Mouse (Mus musculus) stomach, postnatal 0 days (tissue): ENCODE measurements around the gene Rhobtb3.

ENCODE experiments used
- CTCF ChIP-seq: IDR thresholded peaks from 2 replicates; pipeline ENCODE4 v1.5.1; 2016; ENCODE audit warnings: antibody characterized with exemption, low read depth, mild to moderate bottlenecking, moderate library complexity
- EP300 ChIP-seq: optimal IDR thresholded peaks from 2 replicates; pipeline ENCODE3; 2016; ENCODE audit warnings: antibody characterized with exemption

DNA sequence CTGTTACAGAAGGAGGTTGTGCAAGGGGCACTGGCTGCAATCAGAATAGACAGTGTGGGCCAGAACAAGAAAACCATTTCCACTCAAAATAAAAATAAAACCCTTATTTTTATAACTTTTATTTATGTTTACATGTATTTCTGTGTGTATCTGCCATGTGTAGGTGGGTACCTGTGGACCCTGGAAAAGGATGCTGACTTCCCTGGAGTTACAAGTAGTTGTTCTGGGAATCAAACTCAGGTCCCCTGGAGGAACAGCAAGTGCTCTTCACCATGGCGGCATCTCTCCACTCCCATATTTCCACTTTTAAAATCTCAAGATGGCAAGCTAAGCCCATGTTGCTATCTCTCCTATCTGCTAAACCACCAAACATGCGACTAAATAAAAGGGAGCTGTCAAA lies 13.1 kb downstream of the Rhobtb3 start:
- TF ChIP-seq CTCF (no peak), EP300 (no peak)
